Mouse (Mus musculus) ES-E14 (cell line): ENCODE measurements around the gene Camk2n2.

Source experiments
- CHD2 ChIP-seq: IDR thresholded peaks from 2 replicates; pipeline ENCODE4 v1.6.1; 2014; ENCODE audit warnings: mild to moderate bottlenecking, low read depth, low read length, inconsistent platforms
- MAFK ChIP-seq: IDR thresholded peaks from 2 replicates; pipeline ENCODE4 v1.6.1; 2014; ENCODE audit warnings: mild to moderate bottlenecking, low read depth, low read length, inconsistent platforms; ENCODE audit not compliant: insufficient read depth
- ZC3H11A ChIP-seq: IDR thresholded peaks from 2 replicates; pipeline ENCODE4 v1.6.1; 2012; ENCODE audit warnings: low read depth, mild to moderate bottlenecking, inconsistent platforms, low read length, borderline replicate concordance
- ZNF384 ChIP-seq: IDR thresholded peaks from 2 replicates; pipeline ENCODE4 v1.6.1; 2012; ENCODE audit warnings: low read depth, low read length, inconsistent platforms

DNA sequence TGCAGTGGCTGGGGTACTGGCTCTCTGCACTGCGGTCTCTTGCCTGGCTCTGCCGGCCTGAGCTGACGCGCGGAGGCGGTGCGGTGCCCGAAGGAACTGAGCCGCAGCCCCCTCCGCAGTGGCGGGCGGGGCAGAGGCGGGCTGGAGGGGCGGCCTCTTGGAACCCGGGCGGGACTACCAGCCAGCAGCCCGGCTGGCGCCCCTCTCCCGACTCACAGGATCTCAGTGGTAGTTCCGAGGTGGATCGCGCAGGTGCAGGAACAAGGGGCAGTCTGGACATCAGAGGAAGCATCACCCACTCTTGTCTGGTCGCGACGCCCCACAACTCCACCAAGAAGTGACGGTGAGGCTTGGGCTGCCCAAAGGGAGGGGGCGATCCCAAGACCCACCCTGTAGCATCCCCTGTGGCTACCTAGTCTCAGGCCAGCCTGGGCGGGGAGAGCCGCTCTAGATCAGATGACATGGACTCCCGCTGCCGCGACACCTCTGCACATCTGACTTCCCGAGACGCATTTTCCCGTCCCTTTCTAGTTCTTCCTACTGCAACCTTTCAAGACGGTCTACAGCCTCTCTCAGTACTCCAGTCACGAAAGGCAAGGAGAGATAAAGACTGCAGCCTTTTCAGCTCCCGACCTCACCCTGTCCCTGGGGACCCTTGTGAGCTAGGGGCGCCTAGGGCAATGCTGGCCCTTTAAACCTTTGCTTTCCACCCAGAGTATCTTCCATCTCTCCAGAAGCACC, 31.0 kb downstream of the Camk2n2 start:
- TF ChIP-seq ZC3H11A (no peak), MAFK (no peak), CHD2 (no peak), ZNF384 (no peak)
